Mouse (Mus musculus): ENCODE results near the gene Ttll11.

Ttll11 gene

GRCm38 (mm10) chr2:35832742-35833425 is 146.8 kb downstream of the Ttll11 start:
- intact Hi-C loops (cut with DNase I): no loop called here

GRCm38 (mm10) chr2:35831904-35832581 is 147.7 kb downstream of the Ttll11 start:
- intact Hi-C loops (cut with DNase I): no loop called here

- intact Hi-C loops (cut with DNase I): no loop called here
Measured at GRCm38 (mm10) chr2:35830966-35831903, 148.5 kb downstream of the Ttll11 start.

- intact Hi-C loops (cut with DNase I): no loop called here
Measured at GRCm38 (mm10) chr2:35829136-35829535, 150.6 kb downstream of the Ttll11 start.

GRCm38 (mm10) chr2:35827886-35828285 is 151.8 kb downstream of the Ttll11 start:
- intact Hi-C loops (cut with DNase I): no loop called here

- intact Hi-C loops (cut with DNase I): no loop called here
Measured at GRCm38 (mm10) chr2:35825157-35825556, 154.6 kb downstream of the Ttll11 start.

GRCm38 (mm10) chr2:35823589-35823988 is 156.1 kb downstream of the Ttll11 start:
- intact Hi-C loops (cut with DNase I): no loop called here

GRCm38 (mm10) chr2:35818883-35819282 is 160.8 kb downstream of the Ttll11 start:
- intact Hi-C loops (cut with DNase I): no loop called here

GRCm38 (mm10) chr2:35816056-35816661 is 163.6 kb downstream of the Ttll11 start:
- intact Hi-C loops (cut with DNase I): no loop called here

GRCm38 (mm10) chr2:35812561-35812933 is 167.2 kb downstream of the Ttll11 start:
- intact Hi-C loops (cut with DNase I): loop anchor here (5.0 kb wide), 1 partner anchor 50 kb away; no protein-coding TSS in a partner anchor

- intact Hi-C loops (cut with DNase I): loop anchor here (5.0 kb wide), 1 partner anchor 50 kb away; no protein-coding TSS in a partner anchor
Measured at GRCm38 (mm10) chr2:35811801-35812560, 167.7 kb downstream of the Ttll11 start.

GRCm38 (mm10) chr2:35810027-35810426 is 169.7 kb downstream of the Ttll11 start:
- intact Hi-C loops (cut with DNase I): loop anchor here (5.0 kb wide), 1 partner anchor 52 kb away; no protein-coding TSS in a partner anchor

- intact Hi-C loops (cut with DNase I): no loop called here
Measured at GRCm38 (mm10) chr2:35809141-35809540, 170.6 kb downstream of the Ttll11 start.

- intact Hi-C loops (cut with DNase I): no loop called here
Measured at GRCm38 (mm10) chr2:35805881-35806280, 173.8 kb downstream of the Ttll11 start.

GRCm38 (mm10) chr2:35803095-35803494 is 176.6 kb downstream of the Ttll11 start:
- intact Hi-C loops (cut with DNase I): no loop called here

GRCm38 (mm10) chr2:35801759-35802158 is 178.0 kb downstream of the Ttll11 start:
- intact Hi-C loops (cut with DNase I): no loop called here

GRCm38 (mm10) chr2:35799073-35799472 is 180.6 kb downstream of the Ttll11 start:
- intact Hi-C loops (cut with DNase I): no loop called here

- intact Hi-C loops (cut with DNase I): no loop called here
Measured at GRCm38 (mm10) chr2:35797998-35798397, 181.7 kb downstream of the Ttll11 start.

- intact Hi-C loops (cut with DNase I): no loop called here
Measured at GRCm38 (mm10) chr2:35789362-35790326, 190.1 kb downstream of the Ttll11 start.

Measured in adrenal gland (tissue).